Mouse (Mus musculus): ENCODE data around the gene Carns1. TPM values are rescaled to one million over a fixed set of nuclear protein-coding genes. Genes with fewer than 3 reads are reported as not detected.

The Carns1 gene
- total and polyA plus RNA-seq, 3 experiments = 24.4 to 78.0 (median 27.0) TPM

DNA sequence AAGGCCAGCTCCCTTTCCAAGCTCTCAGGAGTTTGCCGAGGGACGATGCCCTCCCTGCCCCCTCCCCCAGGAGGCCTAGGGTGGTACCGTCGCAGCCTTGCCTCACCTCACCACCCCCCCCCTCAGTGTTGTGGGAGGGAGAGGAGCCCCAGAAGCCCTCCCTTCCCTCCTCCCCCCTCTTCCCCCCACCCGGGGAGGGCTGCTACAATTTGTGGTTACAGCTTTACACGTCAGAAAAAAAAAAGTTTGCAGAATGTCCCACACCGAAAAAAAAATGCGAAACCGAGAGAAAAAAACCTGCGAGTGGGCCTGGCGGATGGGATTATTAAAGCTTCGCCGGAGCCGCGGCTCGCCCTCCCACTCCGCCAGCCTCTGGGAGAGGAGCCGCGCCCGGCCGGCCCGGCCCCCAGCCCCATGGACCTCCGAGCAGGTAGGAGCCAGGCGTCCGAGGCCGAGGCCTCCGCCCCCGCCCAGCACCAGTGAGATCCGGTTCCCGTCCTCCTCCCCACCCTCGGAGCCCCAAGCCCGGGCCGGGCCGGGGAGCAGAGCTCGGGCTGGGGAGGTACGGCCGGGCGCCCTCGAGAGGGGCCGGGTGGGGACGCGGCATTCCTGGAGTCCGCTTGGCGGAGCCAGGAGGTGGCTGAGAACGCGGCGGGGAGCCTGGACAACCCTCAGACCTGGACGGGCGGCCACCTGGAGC is 38.9 kb upstream of the Carns1 start, which contains the start of the genes Clcf1 and AC109138.7:
Gene Clcf1, plus strand, starts transcription at position 168 of the 700 bp plus-strand sequence.
Gene AC109138.7, plus strand, starts transcription at position 287 of the 700 bp plus-strand sequence.
- Histone ChIP-seq H3K27me3 (ENCODE audit: control insufficient read depth, insufficient read depth, low read length) (no peaks in the 10 kb centered on the region), H3K36me3 (ENCODE audit: control insufficient read depth, insufficient read depth, low read length) (no peaks in the 10 kb centered on the region), H3K9ac (ENCODE audit: low read depth, low read length) (peak within 1 kb of the TSS; percentile 97), H3K4me1 (ENCODE audit: control insufficient read depth, insufficient read depth, low read length) (peaks cover 8% of the 10 kb centered on the region), H3K4me3 (peak within 1 kb of the TSS; percentile 72), H3K79me2 (replicated peaks; ENCODE audit: control insufficient read depth, insufficient read depth, low read length) (no peaks in the 10 kb centered on the region), H3K27ac (peak within 1 kb of the TSS; percentile 71)
- intact Hi-C loops (cut with DNase I) = no loop called here
- DNase-seq = peak; percentile 73 to 77
- no peak for TF ChIP-seq EP300 (IDR thresholded peaks at IDR 0.05; ENCODE audit: insufficient read depth, low read depth, low read length)
- 2% methylated on average over 48 of the region's 49 CpGs for WGBS

DNA sequence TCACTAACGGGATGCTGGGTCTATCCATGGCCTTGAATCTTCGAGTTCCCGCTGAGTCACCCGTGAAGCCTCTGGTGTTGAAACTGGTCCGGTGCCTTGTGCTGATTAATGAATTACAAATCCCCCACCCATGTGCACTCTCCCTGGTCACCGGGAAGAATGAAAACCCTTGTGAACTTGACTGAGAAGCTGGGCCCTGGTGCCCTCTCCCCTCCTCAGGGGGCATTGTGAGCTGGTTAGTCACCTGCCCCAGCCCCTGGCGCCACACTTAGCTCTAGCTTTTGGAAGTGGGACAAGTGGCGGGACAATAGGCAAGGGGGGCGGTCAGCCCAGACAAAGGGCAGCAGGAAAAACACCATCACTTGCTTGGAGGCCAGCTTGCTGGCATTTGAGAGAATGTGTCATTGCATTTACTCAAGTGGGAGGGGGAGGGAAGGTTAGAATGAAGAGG is 38.3 kb upstream of the Carns1 start:
- Histone ChIP-seq H3K36me3 (ENCODE audit: control insufficient read depth, insufficient read depth, low read length) (no peaks in the 10 kb centered on the region), H3K4me3 (no peak overlapping the region), H3K27me3 (ENCODE audit: control insufficient read depth, insufficient read depth, low read length) (no peaks in the 10 kb centered on the region), H3K9ac (ENCODE audit: low read depth, low read length) (no peak overlapping the region), H3K27ac (no peak overlapping the region), H3K79me2 (replicated peaks; ENCODE audit: control insufficient read depth, insufficient read depth, low read length) (no peaks in the 10 kb centered on the region), H3K4me1 (ENCODE audit: control insufficient read depth, insufficient read depth, low read length) (peaks cover 8% of the 10 kb centered on the region)
- DNase-seq = no peak
- intact Hi-C loops (cut with DNase I) = no loop called here
- no peak for TF ChIP-seq CTCF (IDR thresholded peaks at IDR 0.05)
- no peak for TF ChIP-seq EP300 (IDR thresholded peaks at IDR 0.05; ENCODE audit: insufficient read depth, low read depth, low read length)
- no peak for TF ChIP-seq POLR2A (IDR thresholded peaks at IDR 0.05; ENCODE audit: insufficient read depth, low read depth, low read length)
- WGBS = 18% methylated on average over 9 of the region's 9 CpGs

DNA sequence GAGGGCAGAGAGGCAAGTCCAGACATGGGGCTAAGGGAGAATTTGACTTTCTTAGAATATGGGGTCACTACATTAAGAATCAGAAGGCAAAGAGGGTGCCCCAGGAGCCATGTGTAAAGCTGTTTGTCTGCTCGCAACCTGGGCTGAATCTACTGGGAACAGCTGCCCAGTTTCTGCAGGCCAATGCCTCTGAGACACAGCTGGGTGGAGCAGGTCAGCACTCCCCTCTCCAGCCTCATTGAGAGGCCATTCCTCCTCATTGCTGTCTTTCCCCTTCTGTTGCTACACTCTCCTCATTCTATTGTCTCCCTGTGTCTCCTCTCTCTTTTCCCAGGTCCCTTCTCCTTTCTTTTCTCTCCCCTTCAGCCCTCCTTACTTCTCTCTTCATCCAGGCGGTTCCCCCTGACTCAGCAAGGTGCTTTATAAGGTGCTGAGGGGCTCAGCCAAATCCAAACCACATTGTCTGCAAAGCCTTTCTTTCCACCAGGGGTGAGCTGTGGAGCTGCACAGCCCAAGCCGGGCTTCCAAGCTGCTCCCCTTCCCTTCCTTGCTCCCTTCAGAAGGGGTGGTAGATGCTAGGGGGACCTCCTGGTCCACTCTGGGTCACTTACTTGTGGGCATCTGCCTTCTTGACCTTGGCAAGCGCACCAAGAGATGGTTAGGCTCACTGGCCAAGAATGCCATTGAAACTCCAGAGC is 36.8 kb upstream of the Carns1 start:
- no peaks in the 10 kb centered on the region for H3K36me3 ChIP-seq (ENCODE audit: control insufficient read depth, insufficient read depth, low read length)
- intact Hi-C loops (cut with DNase I) = no loop called here

DNA sequence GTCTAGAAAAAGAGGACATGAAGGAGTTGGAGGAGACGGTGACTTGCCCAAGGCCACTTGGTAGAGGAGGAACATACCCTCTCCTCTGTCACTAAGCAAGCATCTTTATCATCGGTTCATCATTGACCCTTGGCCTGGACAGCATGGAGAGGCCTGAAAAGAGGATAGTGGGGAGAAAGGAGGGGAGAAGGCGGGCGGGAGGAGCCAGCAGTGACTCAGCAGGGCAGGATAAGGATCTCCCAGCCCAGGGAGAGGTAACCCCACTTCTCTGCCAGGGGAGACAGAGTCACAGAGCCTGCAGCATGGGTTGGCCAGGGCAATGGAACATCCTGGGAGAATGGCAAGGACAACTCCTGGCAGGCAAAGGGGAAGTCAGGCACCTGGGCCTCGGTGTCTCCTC is 33.3 kb upstream of the Carns1 start:
- Histone ChIP-seq H3K36me3 (ENCODE audit: control insufficient read depth, insufficient read depth, low read length) (no peaks in the 10 kb centered on the region), H3K9ac (ENCODE audit: low read depth, low read length) (no peak overlapping the region), H3K27ac (no peak overlapping the region), H3K4me1 (ENCODE audit: control insufficient read depth, insufficient read depth, low read length) (no peaks in the 10 kb centered on the region; the same call in 1 of the 2 replicates), H3K79me2 (replicated peaks; ENCODE audit: control insufficient read depth, insufficient read depth, low read length) (no peaks in the 10 kb centered on the region), H3K4me3 (no peak overlapping the region), H3K27me3 (ENCODE audit: control insufficient read depth, insufficient read depth, low read length) (no peaks in the 10 kb centered on the region)
- DNase-seq = no peak
- TF ChIP-seq EP300 (IDR thresholded peaks at IDR 0.05; ENCODE audit: insufficient read depth, low read depth, low read length) (no peak), CTCF (IDR thresholded peaks at IDR 0.05) (no peak), POLR2A (IDR thresholded peaks at IDR 0.05; ENCODE audit: insufficient read depth, low read depth, low read length) (no peak)
- 87% methylated on average over 5 of the region's 5 CpGs for WGBS
- intact Hi-C loops (cut with DNase I) = loop anchor here (5.0 kb wide), 1 partner anchor 34 kb away; no protein-coding TSS in a partner anchor

More for the DNA sequence above, 36.8 kb upstream of the Carns1 start:
- no peak for TF ChIP-seq EP300 (IDR thresholded peaks at IDR 0.05; ENCODE audit: insufficient read depth, low read depth, low read length)
- no peak for TF ChIP-seq CTCF (IDR thresholded peaks at IDR 0.05)
- no peak for TF ChIP-seq POLR2A (IDR thresholded peaks at IDR 0.05; ENCODE audit: insufficient read depth, low read depth, low read length)
- Histone ChIP-seq H3K27ac (no peak overlapping the region), H3K79me2 (replicated peaks; ENCODE audit: control insufficient read depth, insufficient read depth, low read length) (no peaks in the 10 kb centered on the region), H3K4me3 (no peak overlapping the region), H3K4me1 (ENCODE audit: control insufficient read depth, insufficient read depth, low read length) (peaks cover 8% of the 10 kb centered on the region), H3K27me3 (ENCODE audit: control insufficient read depth, insufficient read depth, low read length) (no peaks in the 10 kb centered on the region), H3K9ac (ENCODE audit: low read depth, low read length) (no peak overlapping the region)
- 75% methylated on average over 4 of the region's 4 CpGs for WGBS
- DNase-seq = no peak

DNA sequence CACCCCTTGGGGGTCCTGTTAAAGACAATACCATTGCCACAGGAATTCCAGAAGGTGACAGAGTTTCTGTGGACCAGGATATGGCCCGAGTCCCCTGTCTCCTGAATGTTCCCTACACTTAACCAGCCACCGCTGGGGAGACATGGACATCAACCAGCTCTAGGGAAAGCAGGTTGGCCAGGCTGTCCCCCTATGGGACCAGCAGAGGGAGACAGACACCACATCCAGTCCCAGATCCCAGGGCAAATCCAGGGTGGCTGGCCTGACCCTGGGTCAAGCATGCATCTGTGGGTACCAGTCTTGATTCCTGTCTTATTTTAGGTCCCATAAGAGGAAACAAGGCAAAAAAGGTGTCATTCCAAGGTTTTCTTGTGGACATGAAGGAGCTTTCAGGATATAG is 31.7 kb upstream of the Carns1 start:
- intact Hi-C loops (cut with DNase I) = loop anchor here (1.0 to 5.0 kb wide), 3 partner anchors 21 to 100 kb away; partner anchors contain the start of gene Grk2
- 4% methylated on average over 2 of the region's 2 CpGs for WGBS
- no peak overlapping the region for H3K9ac ChIP-seq (ENCODE audit: low read depth, low read length)

More for the DNA sequence above, 31.7 kb upstream of the Carns1 start:
- Histone ChIP-seq H3K27me3 (ENCODE audit: control insufficient read depth, insufficient read depth, low read length) (no peaks in the 10 kb centered on the region), H3K79me2 (replicated peaks; ENCODE audit: control insufficient read depth, insufficient read depth, low read length) (no peaks in the 10 kb centered on the region), H3K36me3 (ENCODE audit: control insufficient read depth, insufficient read depth, low read length) (no peaks in the 10 kb centered on the region), H3K4me3 (no peak overlapping the region), H3K27ac (no peak overlapping the region), H3K4me1 (ENCODE audit: control insufficient read depth, insufficient read depth, low read length) (peaks cover 5% of the 10 kb centered on the region)
- TF ChIP-seq POLR2A (IDR thresholded peaks at IDR 0.05; ENCODE audit: insufficient read depth, low read depth, low read length) (no peak), EP300 (IDR thresholded peaks at IDR 0.05; ENCODE audit: insufficient read depth, low read depth, low read length) (peak; percentile 98), CTCF (IDR thresholded peaks at IDR 0.05) (no peak; the same call in none of the 2 replicates)
- peak; percentile 76 to 78 for DNase-seq
